Mouse (Mus musculus) C2C12 (cell line): ENCODE data around the gene Dock1. TPM values are rescaled to one million over a fixed set of nuclear protein-coding genes. Genes with fewer than 3 reads are reported as not detected.
A peak's percentile ranks its signal among the peaks of the same experiment; 100 is the strongest.

Source experiments
- H3K27me3 ChIP-seq: one replicate; pipeline ENCODE4 v1.6.1; 2011; ENCODE audit not compliant: control insufficient read depth, insufficient read depth, insufficient read length
- H3K36me3 ChIP-seq: one replicate; pipeline ENCODE4 v1.6.1; 2011; ENCODE audit not compliant: control insufficient read depth, insufficient read depth
- H3K4me3 ChIP-seq: one replicate; pipeline ENCODE4 v1.5.1; 2011; ENCODE audit warnings: mild to moderate bottlenecking, control low read depth; ENCODE audit not compliant: poor library complexity, insufficient read depth, severe bottlenecking
- H3K79me2 ChIP-seq: one replicate; pipeline ENCODE4 v1.6.1; 2011; ENCODE audit not compliant: control insufficient read depth, insufficient read depth
- H3K79me3 ChIP-seq: one replicate; pipeline ENCODE4 v1.6.1; 2011; ENCODE audit warnings: low read depth, control low read depth
- H3ac ChIP-seq: one replicate; pipeline ENCODE3; 2011; ENCODE audit warnings: low read depth; ENCODE audit not compliant: control insufficient read depth, insufficient read length
- CEBPB ChIP-seq: IDR thresholded peaks from one replicate; pipeline ENCODE4 v1.6.1; 2011; ENCODE audit warnings: low read depth, mild to moderate bottlenecking, control low read depth, moderate library complexity
- CTCF ChIP-seq: IDR thresholded peaks from one replicate; pipeline ENCODE4 v1.5.1; 2011; ENCODE audit not compliant: control insufficient read depth, insufficient read depth, insufficient read length
- FOSL1 ChIP-seq: IDR thresholded peaks from one replicate; pipeline ENCODE4 v1.8.0; 2011; ENCODE audit warnings: mild to moderate bottlenecking, low read length; ENCODE audit not compliant: poor library complexity, insufficient read depth, severe bottlenecking
- MAX ChIP-seq: IDR thresholded peaks from one replicate; pipeline ENCODE4 v1.6.1; 2011; ENCODE audit warnings: mild to moderate bottlenecking, control low read depth
- MYOD1 ChIP-seq: IDR thresholded peaks from one replicate; pipeline ENCODE4 v1.6.1; 2011; ENCODE audit warnings: low read depth; ENCODE audit not compliant: control insufficient read depth, insufficient read length
- MYOG ChIP-seq: IDR thresholded peaks from one replicate; pipeline ENCODE4 v1.6.1; 2011; ENCODE audit not compliant: control insufficient read depth, insufficient read length; ENCODE audit errors: extremely low read depth
- USF1 ChIP-seq: IDR thresholded peaks from one replicate; pipeline ENCODE4 v1.6.1; 2011; ENCODE audit warnings: low read depth, mild to moderate bottlenecking, control low read depth, moderate library complexity
- polyA plus RNA-seq: library from polyadenylated mRNA; unstranded; fragments of >200 nt; fragmentation: generic; extraction: Trizol; gene quantifications from one replicate; pipeline ENCODE4 v1.2.1, GENCODE M21; 2012; ENCODE audit warnings: missing spikeins

The Dock1 gene
- polyA plus RNA-seq, 1 experiment = 12.1 TPM

GRCm38 (mm10) chr7:135034811-135035210 lies 364.4 kb downstream of the Dock1 start:
- no peaks in the 10 kb centered on the region for H3K79me3 ChIP-seq
- no peaks in the 10 kb centered on the region for H3K27me3 ChIP-seq
- no peaks in the 10 kb centered on the region for H3K36me3 ChIP-seq
- TF ChIP-seq MYOD1 (no peak), CTCF (no peak), MYOG (no peak), MAX (no peak), FOSL1 (no peak), CEBPB (no peak), USF1 (no peak)
- H3ac ChIP-seq = no peak overlapping the region
- H3K79me2 ChIP-seq = no peaks in the 10 kb centered on the region
- H3K4me3 ChIP-seq = no peak overlapping the region

GRCm38 (mm10) chr7:135035651-135036050 lies 365.2 kb downstream of the Dock1 start:
- H3K36me3 ChIP-seq = no peaks in the 10 kb centered on the region
- H3K27me3 ChIP-seq = no peaks in the 10 kb centered on the region
- no peaks in the 10 kb centered on the region for H3K79me3 ChIP-seq
- no peak for TF ChIP-seq CTCF
- no peak for TF ChIP-seq USF1
- H3K79me2 ChIP-seq = no peaks in the 10 kb centered on the region
- no peak overlapping the region for H3K4me3 ChIP-seq
- H3ac ChIP-seq = no peak overlapping the region

GRCm38 (mm10) chr7:135038930-135039329 lies 368.5 kb downstream of the Dock1 start:
- no peak for TF ChIP-seq MAX
- no peak for TF ChIP-seq USF1
- Histone ChIP-seq H3K79me2 (no peaks in the 10 kb centered on the region), H3K4me3 (no peak overlapping the region), H3K27me3 (no peaks in the 10 kb centered on the region), H3K36me3 (no peaks in the 10 kb centered on the region), H3ac (no peak overlapping the region), H3K79me3 (no peaks in the 10 kb centered on the region)

- no peaks in the 10 kb centered on the region for H3K79me2 ChIP-seq
These were observed 373.7 kb downstream of the Dock1 start for GRCm38 (mm10) chr7:135043931-135044765.

GRCm38 (mm10) chr7:135049416-135049815 lies 379.0 kb downstream of the Dock1 start:
- Histone ChIP-seq H3K36me3 (no peaks in the 10 kb centered on the region), H3K79me2 (no peaks in the 10 kb centered on the region), H3K79me3 (no peaks in the 10 kb centered on the region), H3ac (no peak overlapping the region), H3K27me3 (no peaks in the 10 kb centered on the region), H3K4me3 (no peak overlapping the region)
- TF ChIP-seq MYOG = no peak
- TF ChIP-seq MYOD1 = no peak
- no peak for TF ChIP-seq MAX
- TF ChIP-seq CTCF = no peak
- no peak for TF ChIP-seq USF1
- TF ChIP-seq CEBPB = no peak
- no peak for TF ChIP-seq FOSL1

More at GRCm38 (mm10) chr7:135043931-135044765, 373.7 kb downstream of the Dock1 start:
- Histone ChIP-seq H3K4me3 (no peak overlapping the region), H3ac (no peak overlapping the region), H3K27me3 (no peaks in the 10 kb centered on the region), H3K36me3 (no peaks in the 10 kb centered on the region), H3K79me3 (no peaks in the 10 kb centered on the region)
- TF ChIP-seq FOSL1 (no peak), MAX (no peak), CEBPB (no peak), MYOD1 (no peak), CTCF (no peak), USF1 (no peak), MYOG (no peak)

- H3K36me3 ChIP-seq = no peaks in the 10 kb centered on the region
- H3K79me3 ChIP-seq = no peaks in the 10 kb centered on the region
- peak; percentile 67 for TF ChIP-seq MYOD1
- no peak for TF ChIP-seq MAX
- TF ChIP-seq CEBPB = no peak
These were observed 382.8 kb downstream of the Dock1 start for GRCm38 (mm10) chr7:135053186-135053715.

More at GRCm38 (mm10) chr7:135053186-135053715, 382.8 kb downstream of the Dock1 start:
- no peaks in the 10 kb centered on the region for H3K79me2 ChIP-seq
- no peak overlapping the region for H3K4me3 ChIP-seq
- H3K27me3 ChIP-seq = no peaks in the 10 kb centered on the region
- H3ac ChIP-seq = no peak overlapping the region
